Mouse (Mus musculus) midbrain, embryonic 11.5 days (tissue): ENCODE measurements at regions not wholly inside any gene's neighbourhood (a gene's known extent, or its start where the extent isn't known, plus 50 kb on each side); places are given as distances from the start of the nearest gene placed in this dataset.

Experiments
- ATAC-seq: fragments of 200-750 bp; cut with Nextera tagmentation; 2 replicates; pipeline ENCODE4 v1.8.0; 2017; ENCODE audit warnings: moderate TSS enrichment, moderate library complexity; ENCODE audit not compliant: low FRiP score
- DNase-seq: peaks from one replicate; pipeline ENCODE4 v3.0.0; 2015; ENCODE audit warnings: low spot score; ENCODE audit errors: missing footprints
- H3K27ac ChIP-seq: fragments of 300-500 bp; sonication (generic); 2 replicates; pipeline ENCODE4 v1.5.1; 2014; ENCODE audit warnings: low read depth, low read length
- H3K27me3 ChIP-seq: fragments of 300-500 bp; sonication (generic); 2 replicates; pipeline ENCODE4 v1.6.1; 2014; ENCODE audit warnings: mild to moderate bottlenecking, low read length, moderate library complexity, mixed read lengths; ENCODE audit not compliant: control insufficient read depth, insufficient read depth
- H3K36me3 ChIP-seq: fragments of 300-500 bp; sonication (generic); 2 replicates; pipeline ENCODE4 v1.6.1; 2014; ENCODE audit warnings: mild to moderate bottlenecking, low read length, moderate library complexity, mixed read lengths; ENCODE audit not compliant: control insufficient read depth, insufficient read depth
- H3K4me1 ChIP-seq: fragments of 300-500 bp; sonication (generic); 2 replicates; pipeline ENCODE4 v1.6.1; 2014; ENCODE audit warnings: low read length; ENCODE audit not compliant: control insufficient read depth, insufficient read depth
- H3K4me2 ChIP-seq: fragments of 300-500 bp; sonication (generic); 2 replicates; pipeline ENCODE4 v1.6.1; 2014; ENCODE audit warnings: mild to moderate bottlenecking, moderate library complexity
- H3K4me3 ChIP-seq: fragments of 300-500 bp; sonication (generic); 2 replicates; pipeline ENCODE4 v1.5.1; 2014; ENCODE audit warnings: low read depth, low read length
- H3K9ac ChIP-seq: fragments of 300-500 bp; sonication (generic); 2 replicates; pipeline ENCODE4 v1.6.1; 2014; ENCODE audit warnings: low read length
- H3K9me3 ChIP-seq: fragments of 300-500 bp; sonication (generic); 2 replicates; pipeline ENCODE4 v1.6.1; 2016; ENCODE audit warnings: low read length; ENCODE audit not compliant: control insufficient read depth
- WGBS: fragments of 180-500 bp; shearing (Covaris S2); extraction: QIAGEN DNeasy Blood & Tissue Kit; methylation state at CpG from one replicate; pipeline ENCODE4 v1.1.7; 2014; 5-methylcytosine and 5-hydroxymethylcytosine counted together

DNA sequence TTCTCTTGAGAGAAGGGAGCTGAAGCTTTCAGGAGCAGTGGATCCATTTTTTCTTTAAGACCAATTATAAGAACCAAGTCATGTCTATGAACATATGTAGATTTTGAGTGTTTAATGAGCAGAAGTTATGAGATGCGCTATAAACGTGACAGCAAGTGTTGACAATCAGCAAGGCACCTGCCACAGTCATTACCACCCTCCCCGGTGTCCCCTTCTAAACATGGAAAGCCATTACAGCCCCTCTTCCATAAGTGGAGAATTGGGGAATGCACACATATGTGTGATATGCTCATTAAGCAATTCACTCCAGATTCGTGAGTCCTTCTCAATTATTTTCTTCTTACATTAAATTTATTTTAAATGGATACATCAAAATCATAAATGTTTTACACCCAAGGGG, 362.4 kb downstream of the 1700129C05Rik start:
- WGBS: 87% methylated on average over 4 of the region's 4 CpGs
- Histone ChIP-seq H3K9me3 (no peaks in the 10 kb centered on the region), H3K4me1 (peaks cover 2% of the 10 kb centered on the region; the same call in 1 of the 2 replicates), H3K4me2 (no peak overlapping the region), H3K27ac (no peak overlapping the region), H3K4me3 (no peak overlapping the region), H3K27me3 (no peaks in the 10 kb centered on the region), H3K36me3 (no peaks in the 10 kb centered on the region), H3K9ac (no peak overlapping the region)
- no peak for ATAC-seq
- no peak for DNase-seq

DNA sequence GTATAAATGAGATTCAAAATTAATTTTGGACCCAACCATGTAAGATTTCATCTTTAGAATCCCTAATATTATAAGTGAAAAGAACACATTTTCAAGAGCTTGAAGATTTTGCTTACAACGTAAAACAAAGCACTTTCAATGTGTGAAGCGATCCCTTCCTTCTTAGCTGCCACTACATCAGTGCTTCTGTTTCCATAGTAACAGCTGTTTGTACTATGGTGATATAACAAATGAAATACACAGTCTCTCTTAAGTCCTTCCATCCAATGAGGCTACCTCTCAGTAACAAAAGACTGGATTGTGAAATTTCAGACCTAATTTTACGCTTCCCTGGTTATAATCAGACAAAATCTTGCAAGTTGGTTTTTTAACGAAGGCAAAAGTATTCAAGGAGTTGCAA, 364.0 kb downstream of the 1700129C05Rik start:
- ATAC-seq (no peak), DNase-seq (no peak)
- 50% methylated on average over 4 of the region's 4 CpGs for WGBS
- H3K9me3 ChIP-seq: no peaks in the 10 kb centered on the region
- H3K9ac ChIP-seq: no peak overlapping the region
- H3K36me3 ChIP-seq: no peaks in the 10 kb centered on the region
- peaks cover 2% of the 10 kb centered on the region; the same call in 1 of the 2 replicates for H3K4me1 ChIP-seq
- H3K4me2 ChIP-seq: no peak overlapping the region
- H3K27ac ChIP-seq: no peak overlapping the region
- H3K4me3 ChIP-seq: no peak overlapping the region
- H3K27me3 ChIP-seq: no peaks in the 10 kb centered on the region

DNA sequence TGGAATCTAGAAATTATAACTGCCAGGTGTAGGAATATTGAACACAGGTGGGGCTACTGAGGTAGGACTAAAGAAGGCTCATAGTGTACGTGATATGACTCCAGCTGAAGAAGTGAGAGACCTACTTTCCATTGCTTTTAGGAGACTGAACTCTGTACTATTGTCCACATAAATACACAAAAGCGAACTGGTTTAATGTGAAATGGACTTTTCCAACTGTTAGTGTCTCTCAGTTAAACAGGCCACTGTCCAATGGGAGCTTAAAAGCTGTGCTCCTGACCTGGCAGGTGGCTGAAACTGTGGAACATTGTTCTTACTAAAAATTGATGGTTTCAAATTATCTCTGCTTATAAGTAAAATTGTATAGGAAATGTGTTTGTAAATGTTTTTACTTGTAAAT, 381.4 kb downstream of the 1700129C05Rik start:
- WGBS: 85% methylated on average over 2 of the region's 2 CpGs
- DNase-seq (no peak), ATAC-seq (no peak)
- Histone ChIP-seq H3K9ac (no peak overlapping the region), H3K27me3 (no peaks in the 10 kb centered on the region), H3K27ac (no peak overlapping the region), H3K9me3 (no peaks in the 10 kb centered on the region), H3K4me3 (no peak overlapping the region), H3K4me2 (no peak overlapping the region), H3K4me1 (no peaks in the 10 kb centered on the region), H3K36me3 (no peaks in the 10 kb centered on the region)

DNA sequence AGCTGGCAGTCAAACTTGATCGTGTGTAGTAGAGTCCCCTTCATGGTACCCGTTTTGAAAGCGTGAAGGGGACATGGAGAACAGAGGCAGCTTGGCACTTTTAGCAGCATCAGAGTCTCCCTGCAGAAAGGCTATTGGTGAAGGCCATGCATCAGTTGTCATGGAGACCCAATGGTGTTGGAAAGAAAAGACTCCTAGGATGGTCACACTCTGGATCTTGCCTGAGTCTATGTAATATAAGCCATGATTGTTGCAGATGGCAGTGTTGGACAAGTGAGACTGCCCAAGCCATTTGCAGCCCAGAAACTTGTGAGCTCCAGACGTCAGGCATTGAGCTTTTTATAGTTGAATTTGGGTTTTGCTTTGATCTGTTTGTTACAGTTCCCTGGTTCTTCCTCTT, 382.9 kb downstream of the 1700129C05Rik start:
- ATAC-seq (no peak), DNase-seq (no peak)
- Histone ChIP-seq H3K4me2 (no peak overlapping the region), H3K4me1 (no peaks in the 10 kb centered on the region), H3K27ac (no peak overlapping the region), H3K9me3 (no peaks in the 10 kb centered on the region), H3K4me3 (no peak overlapping the region), H3K9ac (no peak overlapping the region), H3K27me3 (no peaks in the 10 kb centered on the region), H3K36me3 (no peaks in the 10 kb centered on the region)
- 86% methylated on average over 4 of the region's 4 CpGs for WGBS

DNA sequence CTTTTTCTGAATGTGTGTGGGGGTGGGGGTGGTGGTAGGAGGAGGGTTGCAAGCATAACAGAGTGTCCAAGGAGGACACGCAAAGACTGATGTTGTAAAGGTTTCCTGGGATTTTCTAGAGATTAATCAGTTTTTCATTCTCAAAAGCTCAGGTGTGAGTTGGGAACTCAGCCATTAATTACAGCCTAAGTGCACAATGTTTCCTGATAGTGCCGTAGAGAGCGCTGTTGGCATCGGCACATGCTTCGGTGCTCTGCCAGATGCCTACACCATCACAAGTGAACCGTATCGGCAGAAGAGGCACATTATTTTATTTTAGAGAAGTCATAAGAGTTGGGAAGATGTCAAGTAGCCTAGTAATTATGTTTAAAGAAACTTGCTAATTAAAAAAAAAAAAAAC, 388.9 kb downstream of the 1700129C05Rik start:
- H3K27me3 ChIP-seq: no peaks in the 10 kb centered on the region
- ATAC-seq (no peak), DNase-seq (no peak)
- H3K9me3 ChIP-seq: no peaks in the 10 kb centered on the region
- no peak overlapping the region for H3K9ac ChIP-seq
- no peak overlapping the region for H3K4me2 ChIP-seq
- H3K36me3 ChIP-seq: no peaks in the 10 kb centered on the region
- no peaks in the 10 kb centered on the region for H3K4me1 ChIP-seq
- H3K4me3 ChIP-seq: no peak overlapping the region
- no peak overlapping the region for H3K27ac ChIP-seq
- WGBS: 92% methylated on average over 7 of the region's 7 CpGs

DNA sequence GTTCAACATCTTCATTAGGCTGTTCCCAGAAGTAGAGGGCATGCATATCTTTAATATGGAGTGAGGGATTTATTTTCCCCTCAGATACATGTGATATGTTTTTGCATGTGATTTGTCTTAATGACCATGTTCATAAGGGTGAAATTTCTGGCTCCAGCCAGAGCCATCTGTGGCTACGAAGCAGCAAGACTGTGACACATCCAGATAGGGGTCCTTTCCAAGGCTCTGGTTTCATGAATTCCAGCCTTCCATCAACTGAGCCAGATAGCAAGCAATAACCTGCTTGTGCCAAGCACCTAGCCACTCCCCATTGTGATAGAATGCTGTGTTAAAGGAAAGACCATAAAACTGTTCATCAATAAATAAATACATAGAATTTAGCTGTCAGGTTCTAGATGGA, 389.6 kb downstream of the 1700129C05Rik start:
- Histone ChIP-seq H3K9ac (no peak overlapping the region), H3K27ac (no peak overlapping the region), H3K4me2 (no peak overlapping the region), H3K4me1 (no peaks in the 10 kb centered on the region), H3K36me3 (no peaks in the 10 kb centered on the region), H3K9me3 (no peaks in the 10 kb centered on the region), H3K27me3 (no peaks in the 10 kb centered on the region), H3K4me3 (no peak overlapping the region)
- 87% methylated on average over 1 of the region's 1 CpGs for WGBS
- DNase-seq (no peak), ATAC-seq (no peak)

DNA sequence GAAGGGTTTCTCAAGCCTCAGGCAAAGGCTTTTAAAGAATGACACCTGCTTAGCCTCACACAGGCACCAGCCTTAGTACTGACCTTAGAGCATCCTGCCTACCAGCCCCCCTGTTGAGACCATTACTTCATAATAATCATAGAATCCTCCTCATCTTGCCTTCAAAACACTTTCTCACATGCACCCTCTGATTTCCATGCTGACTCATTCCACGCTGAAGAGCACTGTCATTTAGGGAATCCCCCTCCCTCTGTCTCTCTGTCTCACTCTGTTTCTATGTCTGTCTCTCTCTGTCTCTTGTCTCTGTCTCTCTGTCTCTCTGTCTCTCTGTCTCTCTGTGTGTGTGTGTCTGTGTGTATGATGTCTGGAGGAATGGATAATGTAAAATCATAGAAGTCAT, 416.3 kb downstream of the 1700129C05Rik start:
- Histone ChIP-seq H3K4me2 (no peak overlapping the region), H3K4me1 (no peaks in the 10 kb centered on the region), H3K27me3 (no peaks in the 10 kb centered on the region), H3K36me3 (no peaks in the 10 kb centered on the region), H3K4me3 (no peak overlapping the region), H3K9ac (no peak overlapping the region), H3K9me3 (no peaks in the 10 kb centered on the region), H3K27ac (no peak overlapping the region)
- no peak for ATAC-seq
- WGBS: 73% methylated on average over 1 of the region's 1 CpGs
- no peak for DNase-seq

DNA sequence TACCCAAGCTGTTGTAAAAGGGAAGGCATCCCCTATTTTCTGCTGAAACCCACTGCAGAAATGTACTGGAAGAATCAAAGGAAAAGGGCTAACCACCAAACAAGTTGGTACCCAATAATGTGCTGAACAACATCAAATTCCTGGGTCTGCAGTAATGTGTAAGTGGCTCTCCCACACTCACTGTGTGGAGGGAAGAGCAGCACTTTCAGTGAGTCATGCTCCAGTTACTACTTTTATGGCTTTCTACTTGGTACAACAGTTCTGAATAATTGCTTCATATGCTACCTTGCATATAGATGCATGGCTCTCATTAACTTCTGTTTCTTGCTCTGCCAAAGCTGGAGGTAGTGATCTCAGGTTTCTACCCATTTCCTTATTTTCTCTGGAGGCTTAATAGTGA, 427.8 kb downstream of the 1700129C05Rik start:
- H3K4me3 ChIP-seq: no peak overlapping the region
- no peaks in the 10 kb centered on the region for H3K27me3 ChIP-seq
- ATAC-seq (no peak), DNase-seq (no peak)
- no peaks in the 10 kb centered on the region for H3K9me3 ChIP-seq
- no peak overlapping the region for H3K9ac ChIP-seq
- H3K36me3 ChIP-seq: no peaks in the 10 kb centered on the region
- no peaks in the 10 kb centered on the region for H3K4me1 ChIP-seq
- H3K4me2 ChIP-seq: no peak overlapping the region
- H3K27ac ChIP-seq: no peak overlapping the region

DNA sequence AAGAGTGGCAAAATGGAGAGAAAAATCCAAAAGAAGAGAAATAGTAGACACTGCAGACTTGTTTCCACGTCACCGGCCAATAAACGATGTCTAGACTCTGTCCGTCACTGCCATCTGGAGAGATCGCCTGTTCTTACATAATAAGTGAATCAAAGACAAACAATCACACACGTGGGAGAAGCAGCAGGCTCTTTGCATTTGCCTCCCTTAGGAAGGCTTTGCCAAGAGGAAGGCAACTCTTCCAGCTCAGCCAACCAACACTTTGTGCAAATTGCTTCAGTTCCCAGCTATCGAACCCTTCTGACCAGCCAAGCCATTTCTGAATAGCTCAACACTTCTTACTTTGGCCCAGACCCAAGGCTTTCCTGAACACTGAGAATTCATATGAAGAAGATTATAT, 432.8 kb downstream of the 1700129C05Rik start:
- Histone ChIP-seq H3K4me2 (no peak overlapping the region), H3K27ac (no peak overlapping the region), H3K9ac (no peak overlapping the region), H3K4me1 (no peaks in the 10 kb centered on the region), H3K27me3 (no peaks in the 10 kb centered on the region), H3K9me3 (no peaks in the 10 kb centered on the region), H3K36me3 (no peaks in the 10 kb centered on the region), H3K4me3 (no peak overlapping the region)
- WGBS: 83% methylated on average over 7 of the region's 7 CpGs
- DNase-seq (no peak), ATAC-seq (no peak)

DNA sequence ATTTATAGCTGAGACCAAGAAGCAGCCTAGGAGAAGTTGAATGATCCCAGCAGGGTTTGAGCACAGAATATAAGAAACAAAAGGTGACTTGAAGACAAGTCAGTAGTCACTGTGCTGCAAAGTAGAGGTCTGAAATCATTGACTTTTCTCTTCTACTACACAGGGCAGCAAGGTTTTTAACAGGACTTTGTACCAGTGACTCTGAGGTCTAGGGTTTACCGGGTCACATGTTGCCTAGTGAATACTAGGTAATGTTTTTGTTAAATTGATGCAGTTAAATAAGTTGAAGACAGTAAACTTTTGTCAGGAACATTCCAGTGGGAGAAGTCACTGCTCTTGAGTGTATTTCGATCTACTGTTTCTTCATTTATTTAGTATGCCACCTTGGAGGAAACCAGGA, 433.4 kb downstream of the 1700129C05Rik start:
- Histone ChIP-seq H3K27ac (no peak overlapping the region), H3K4me1 (no peaks in the 10 kb centered on the region), H3K9ac (no peak overlapping the region), H3K4me3 (no peak overlapping the region), H3K4me2 (no peak overlapping the region), H3K27me3 (no peaks in the 10 kb centered on the region), H3K36me3 (no peaks in the 10 kb centered on the region), H3K9me3 (no peaks in the 10 kb centered on the region)
- no peak for DNase-seq
- 91% methylated on average over 2 of the region's 2 CpGs for WGBS
- ATAC-seq: no peak
